Mouse (Mus musculus) kidney, adult 2 months (tissue): Measurements from ENCODE around the gene Ndufa8.

Experiments
- CTCF ChIP-seq: fragments of 200-500 bp; conservative IDR thresholded peaks from 2 replicates; pipeline ENCODE4 v1.5.1; 2011; ENCODE audit warnings: low read depth, mild to moderate bottlenecking, control low read depth, low read length, moderate library complexity, mixed read lengths; ENCODE audit not compliant: insufficient read depth, insufficient read length
- POLR2A ChIP-seq: fragments of 200-500 bp; IDR thresholded peaks from one replicate; pipeline ENCODE4 v1.6.1; 2011; ENCODE audit warnings: low read depth, low read length, control low read depth

DNA sequence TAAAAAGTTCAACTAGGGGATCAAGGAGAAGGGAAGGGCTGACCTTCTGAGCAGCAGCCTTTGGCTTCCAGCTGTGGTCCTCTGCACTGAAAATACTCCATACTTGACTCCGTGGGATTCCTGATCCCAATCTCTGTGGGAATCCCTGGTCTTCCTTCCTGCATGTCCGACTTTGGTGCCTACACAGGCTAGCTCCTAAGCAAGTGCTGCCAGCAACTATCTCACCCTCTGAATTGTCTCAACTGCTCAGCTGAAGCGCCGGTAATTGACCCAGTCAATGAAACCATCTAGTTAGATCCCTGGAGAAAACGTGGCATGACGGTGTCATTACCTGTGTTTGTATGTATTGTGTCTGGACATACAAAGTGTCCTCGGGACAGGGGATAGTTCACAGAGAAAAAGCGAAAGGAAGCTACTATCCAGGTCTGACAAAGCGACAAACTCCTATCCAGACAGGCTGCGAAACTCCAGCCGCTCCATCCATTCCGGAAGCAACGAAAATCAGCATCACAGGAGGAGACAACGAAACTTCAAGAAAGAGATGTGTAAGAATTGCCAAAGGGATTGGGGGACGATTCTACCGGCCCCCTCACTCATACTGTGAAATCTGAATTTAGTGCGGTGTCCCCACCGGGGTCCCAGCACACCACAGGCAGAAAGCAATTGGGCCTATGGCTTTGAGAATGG is 48.1 kb upstream of the Ndufa8 start:
- no peak for TF ChIP-seq CTCF
- no peak for TF ChIP-seq POLR2A
